Mouse (Mus musculus) CD8-positive naive resting alpha-beta T cell, adult 57 days (primary cell): ENCODE results near the gene Zfp605. TPM values are rescaled to one million over a fixed set of nuclear protein-coding genes. Genes with fewer than 3 reads are reported as not detected.

Source experiments
- total RNA-seq: library from RNA; stranded (reverse); gene quantifications from one replicate; pipeline ENCODE4 v1.2.4, GENCODE M21; 2023

The Zfp605 gene
- total RNA-seq = 9.0 TPM

GRCm38 (mm10) chr5:110109991-110110441, at the start of gene Zfp605:
Gene Zfp605 (plus strand): TSS chr5:110110092.

GRCm38 (mm10) chr5:110072413-110072812, 37.5 kb upstream of the Zfp605 start, which contains the start of gene Gm17655:
Gene Gm17655 (minus strand): TSS chr5:110072513.

GRCm38 (mm10) chr5:110094030-110094846, 15.7 kb upstream of the Zfp605 start, which contains the start of gene Gm35315:
Gene Gm35315 (minus strand): TSS chr5:110094420.

GRCm38 (mm10) chr5:110099656-110100580, 10.0 kb upstream of the Zfp605 start, which contains the start of gene Plcxd1:
Gene Plcxd1 (plus strand): TSS chr5:110099969.

GRCm38 (mm10) chr5:110107581-110108304, 2.1 kb upstream of the Zfp605 start, which contains the start of gene Gtpbp6:
Gene Gtpbp6 (minus strand): TSS chr5:110108197.

GRCm38 (mm10) chr5:110135293-110136086, 25.6 kb downstream of the Zfp605 start, which contains the start of gene Chfr:
Gene Chfr (plus strand): TSS chr5:110135842.

GRCm38 (mm10) chr5:110176362-110177020, 66.6 kb downstream of the Zfp605 start, which contains the start of gene Golga3:
Gene Golga3 (plus strand): TSS chr5:110176701.

Other genes with a start within 250 kb of the Zfp605 start
- 18.7 TPM for gene Gm15446, start 186.7 kb upstream of the Zfp605 start, total RNA-seq
- gene Zfp932, start 113.6 kb upstream of the Zfp605 start, total RNA-seq = 22.6 TPM
- gene Gm17655, start 37.6 kb upstream of the Zfp605 start, total RNA-seq = 7.0 TPM
- gene Gm35315, start 15.7 kb upstream of the Zfp605 start, total RNA-seq = 0.67 TPM
- 0.43 TPM for gene Plcxd1, start 10.1 kb upstream of the Zfp605 start, total RNA-seq
- gene Gtpbp6, start 1.9 kb upstream of the Zfp605 start, total RNA-seq = 118 TPM
- 82.8 TPM for gene Chfr, start 25.8 kb downstream of the Zfp605 start, total RNA-seq
- gene Golga3, start 66.6 kb downstream of the Zfp605 start, total RNA-seq = 38.9 TPM
- gene Ankle2, start 120.9 kb downstream of the Zfp605 start, total RNA-seq = 61.2 TPM
- gene Pgam5, start 159.8 kb downstream of the Zfp605 start, total RNA-seq = 43.3 TPM
- 1.2 TPM for gene Pxmp2, start 176.1 kb downstream of the Zfp605 start, total RNA-seq
- gene Pole, start 176.2 kb downstream of the Zfp605 start, total RNA-seq = 9.4 TPM
- 0.40 TPM for gene P2rx2, start 233.1 kb downstream of the Zfp605 start, total RNA-seq
- not detected for gene Lrcol1, start 234.6 kb downstream of the Zfp605 start, total RNA-seq